Mouse (Mus musculus) CD4-positive naive resting alpha-beta T cell, adult 57 days (primary cell): ENCODE results near the gene Gm10300. TPM values are rescaled to one million over a fixed set of nuclear protein-coding genes. Genes with fewer than 3 reads are reported as not detected.

Source experiments
- total RNA-seq: library from RNA; stranded (reverse); gene quantifications from one replicate; pipeline ENCODE4 v1.2.4, GENCODE M21; 2023

The Gm10300 gene
- total RNA-seq = 0.92 TPM

DNA sequence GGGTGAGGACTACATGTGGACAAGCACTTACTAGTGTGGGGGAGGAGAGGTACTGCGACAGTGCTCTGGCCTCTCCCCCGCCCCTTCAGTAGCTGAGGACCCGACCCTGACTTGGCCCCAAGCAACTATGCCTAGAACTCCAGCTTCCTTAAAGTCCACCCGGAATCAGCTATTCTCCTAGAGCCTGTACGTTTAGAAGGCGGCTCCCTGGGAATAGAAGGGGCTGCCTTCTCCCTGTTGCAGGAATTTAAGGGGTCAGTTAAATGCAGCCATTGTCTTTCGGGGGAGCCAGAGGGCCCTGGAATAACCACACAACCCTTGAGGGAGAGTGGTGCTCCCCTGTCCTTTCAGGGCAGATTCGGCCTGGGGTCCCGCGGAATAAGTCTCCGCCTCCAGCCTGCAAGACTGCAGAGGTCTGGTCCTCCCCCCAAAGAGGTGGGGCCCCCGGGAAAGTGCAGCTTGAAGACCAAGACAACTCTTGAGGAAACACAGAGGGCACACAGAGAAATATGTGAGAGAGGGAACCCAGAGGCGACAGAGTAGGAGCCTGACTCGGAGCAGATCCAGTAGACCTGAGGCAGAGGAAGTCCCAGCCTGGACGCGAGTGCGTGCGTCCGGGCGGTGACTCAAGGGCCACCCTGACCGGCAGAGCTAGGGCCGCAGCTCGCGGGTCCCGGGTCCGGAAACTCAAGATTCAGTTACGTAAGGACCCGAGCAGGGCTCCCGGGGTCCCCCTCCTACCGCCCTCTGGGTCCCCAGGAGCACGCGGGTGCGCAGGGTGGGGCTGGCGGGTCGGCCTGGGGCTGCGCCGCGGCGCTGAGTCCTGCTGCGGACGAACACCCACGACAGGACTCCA lies at the start of gene Gm10300:
Gene Gm10300, plus strand, starts transcription at position 621 of the 856 bp plus-strand sequence.

DNA sequence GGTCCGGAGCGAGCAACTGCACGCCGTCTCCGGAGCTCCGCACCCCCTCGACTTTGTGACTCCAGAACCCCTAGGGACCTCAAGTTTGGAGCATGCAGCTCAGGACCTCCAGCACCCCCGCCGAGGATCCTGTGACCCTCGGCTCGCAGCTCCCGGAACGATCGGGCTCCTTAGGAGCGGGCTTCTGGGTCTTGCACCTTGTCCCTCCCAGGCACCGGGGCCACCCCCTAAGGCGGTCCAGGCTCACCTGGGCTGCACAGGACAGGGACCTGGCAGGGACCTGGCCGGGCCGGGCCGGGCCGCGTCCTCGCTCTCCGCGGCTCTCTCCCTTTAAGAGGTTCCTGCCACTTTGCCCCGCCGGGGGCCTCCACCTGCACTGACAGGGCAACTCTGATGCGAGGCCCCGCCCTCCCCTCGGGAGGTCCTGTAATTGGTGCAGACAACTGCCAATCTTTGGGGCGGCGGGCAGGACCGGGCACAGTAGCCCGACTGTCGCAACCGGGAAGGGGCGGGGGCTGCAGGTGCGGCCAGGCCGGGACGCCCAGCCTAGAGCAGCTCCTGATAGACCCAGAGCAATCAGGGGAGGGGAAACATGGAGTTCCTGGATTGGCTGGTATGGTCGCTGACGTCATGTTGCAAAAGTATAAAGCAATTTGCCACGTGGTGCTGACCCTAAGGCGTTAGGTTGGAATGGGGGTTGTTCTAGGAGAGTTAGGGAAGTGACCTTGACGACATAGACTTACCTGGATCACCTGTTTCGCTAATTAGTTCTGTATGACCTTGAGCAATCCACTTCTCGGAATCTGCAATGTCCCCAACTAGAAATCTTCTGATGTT lies 654 bp downstream of the Gm10300 start, which contains the start of gene Epb41:
Gene Epb41, minus strand, starts transcription at position 389 of the 837 bp plus-strand sequence.

Other genes starting within 250 kb of the Gm10300 start
- 0.71 TPM for gene Ptpru, start 236.4 kb upstream of the Gm10300 start, total RNA-seq
- 32.6 TPM for gene Mecr, start 231.2 kb upstream of the Gm10300 start, total RNA-seq
- 97.6 TPM for gene Srsf4, start 201.1 kb upstream of the Gm10300 start, total RNA-seq
- gene Tmem200b, start 152.9 kb upstream of the Gm10300 start, total RNA-seq = not detected
- gene Epb41, start 624 bp downstream of the Gm10300 start, total RNA-seq = 131 TPM
- gene Oprd1, start 69.8 kb downstream of the Gm10300 start, total RNA-seq = not detected
- gene Ythdf2, start 137.6 kb downstream of the Gm10300 start, total RNA-seq = 78.5 TPM
- 37.3 TPM for gene Gmeb1, start 186.9 kb downstream of the Gm10300 start, total RNA-seq
- gene Taf12, start 199.7 kb downstream of the Gm10300 start, total RNA-seq = 40.5 TPM
- gene Rab42, start 228.7 kb downstream of the Gm10300 start, total RNA-seq = not detected